Mouse (Mus musculus): Measurements from ENCODE around the gene Oaz1. TPM values are rescaled to one million over a fixed set of nuclear protein-coding genes. Genes with fewer than 3 reads are reported as not detected.
"Not testable (repeated sequence)": the region's sequence is repeated elsewhere in the genome, so short reads cannot be mapped to it uniquely, and the experiment has no call there.

Gene Oaz1
- polyA plus RNA-seq, 1 experiment from 2014 or later: 1,556 TPM

GRCm38 (mm10) chr10:80817955-80818354, 8.5 kb upstream of the Oaz1 start:
- 83% methylated on average over 7 of the region's 7 CpGs for WGBS
- not testable (repeated sequence) for H3K9me3 ChIP-seq; H3K27me3 ChIP-seq (replicated peaks)

GRCm38 (mm10) chr10:80818599-80819281, 7.7 kb upstream of the Oaz1 start:
- peak; percentile 86 for ATAC-seq (ENCODE audit: insufficient read depth, low FRiP score, low read depth)
- Histone ChIP-seq H3K4me2 (no peak overlapping the region), H3K9ac (no peak overlapping the region), H3K4me3 (replicated peaks) (no peak overlapping the region), H3K36me3 (no peaks in the 10 kb centered on the region), H3K4me1 (no peaks in the 10 kb centered on the region), H3K9me3 (no peaks in the 10 kb centered on the region), H3K27me3 (replicated peaks) (no peaks in the 10 kb centered on the region), H3K27ac (peak overlapping the region; percentile 42; the same call in 1 of the 2 replicates)
- WGBS: 47% methylated on average over 6 of the region's 6 CpGs

More at GRCm38 (mm10) chr10:80817955-80818354, 8.5 kb upstream of the Oaz1 start:
- ATAC-seq (ENCODE audit: insufficient read depth, low FRiP score, low read depth); H3K9ac ChIP-seq; H3K36me3 ChIP-seq; H3K4me1 ChIP-seq; H3K4me3 ChIP-seq (replicated peaks); H3K27ac ChIP-seq; H3K4me2 ChIP-seq: not testable (repeated sequence)

GRCm38 (mm10) chr10:80819406-80819805, 7.0 kb upstream of the Oaz1 start:
- Histone ChIP-seq H3K4me2 (no peak overlapping the region), H3K4me3 (replicated peaks) (no peak overlapping the region), H3K27me3 (replicated peaks) (no peaks in the 10 kb centered on the region), H3K27ac (peak overlapping the region; percentile 42; the same call in 1 of the 2 replicates), H3K9ac (no peak overlapping the region), H3K4me1 (no peaks in the 10 kb centered on the region), H3K36me3 (no peaks in the 10 kb centered on the region), H3K9me3 (no peaks in the 10 kb centered on the region)
- no peak for ATAC-seq (ENCODE audit: insufficient read depth, low FRiP score, low read depth)
- WGBS: 25% methylated on average over 3 of the region's 3 CpGs

GRCm38 (mm10) chr10:80821991-80822390, 4.5 kb upstream of the Oaz1 start:
- no peak for ATAC-seq (ENCODE audit: insufficient read depth, low FRiP score, low read depth)

GRCm38 (mm10) chr10:80822528-80822927, 3.9 kb upstream of the Oaz1 start:
- Histone ChIP-seq H3K27me3 (replicated peaks) (no peaks in the 10 kb centered on the region), H3K9ac (no peak overlapping the region), H3K9me3 (no peaks in the 10 kb centered on the region), H3K4me1 (peaks cover under 1% of the 10 kb centered on the region), H3K36me3 (no peaks in the 10 kb centered on the region), H3K27ac (no peak overlapping the region), H3K4me3 (replicated peaks) (no peak overlapping the region), H3K4me2 (no peak overlapping the region)
- ATAC-seq (ENCODE audit: insufficient read depth, low FRiP score, low read depth): no peak
- 87% methylated on average over 5 of the region's 5 CpGs for WGBS

More at GRCm38 (mm10) chr10:80821991-80822390, 4.5 kb upstream of the Oaz1 start:
- Histone ChIP-seq H3K36me3 (no peaks in the 10 kb centered on the region), H3K9ac (no peak overlapping the region), H3K27ac (no peak overlapping the region), H3K4me3 (replicated peaks) (no peak overlapping the region), H3K4me1 (no peaks in the 10 kb centered on the region), H3K4me2 (no peak overlapping the region), H3K27me3 (replicated peaks) (no peaks in the 10 kb centered on the region), H3K9me3 (no peaks in the 10 kb centered on the region)
- whole genome bisulfite sequencing: 44% methylated on average over 2 of the region's 2 CpGs

- peaks cover 9% of the 10 kb centered on the region for H3K4me1 ChIP-seq
- no peak overlapping the region for H3K4me3 ChIP-seq (replicated peaks)
- ATAC-seq (ENCODE audit: insufficient read depth, low FRiP score, low read depth): no peak
- H3K27ac ChIP-seq: no peak overlapping the region
- H3K9me3 ChIP-seq: no peaks in the 10 kb centered on the region
- no peak overlapping the region for H3K4me2 ChIP-seq
- no peaks in the 10 kb centered on the region for H3K36me3 ChIP-seq
- WGBS: 84% methylated on average over 1 of the region's 1 CpGs
- no peaks in the 10 kb centered on the region for H3K27me3 ChIP-seq (replicated peaks)
- no peak overlapping the region for H3K9ac ChIP-seq
These were observed 3.1 kb upstream of the Oaz1 start for GRCm38 (mm10) chr10:80823316-80823715.

- WGBS: 53% methylated on average over 8 of the region's 8 CpGs
- no peak for ATAC-seq (ENCODE audit: insufficient read depth, low FRiP score, low read depth)
- H3K9me3 ChIP-seq: no peaks in the 10 kb centered on the region
- H3K4me2 ChIP-seq: no peak overlapping the region
- no peak overlapping the region for H3K4me3 ChIP-seq (replicated peaks)
- H3K4me1 ChIP-seq: peaks cover 12% of the 10 kb centered on the region
- H3K36me3 ChIP-seq: no peaks in the 10 kb centered on the region
- H3K27me3 ChIP-seq (replicated peaks): no peaks in the 10 kb centered on the region
- H3K9ac ChIP-seq: no peak overlapping the region
- no peak overlapping the region; the same call in 1 of the 2 replicates for H3K27ac ChIP-seq
These were observed 2.4 kb upstream of the Oaz1 start for GRCm38 (mm10) chr10:80823847-80824643.

GRCm38 (mm10) chr10:80824827-80825226, 1.6 kb upstream of the Oaz1 start:
- no peaks in the 10 kb centered on the region for H3K27me3 ChIP-seq (replicated peaks)
- no peak overlapping the region for H3K9ac ChIP-seq
- H3K4me1 ChIP-seq: peaks cover 19% of the 10 kb centered on the region
- 73% methylated on average over 2 of the region's 2 CpGs for WGBS
- peaks cover 8% of the 10 kb centered on the region for H3K36me3 ChIP-seq
- H3K4me3 ChIP-seq (replicated peaks): no peak overlapping the region
- ATAC-seq (ENCODE audit: insufficient read depth, low FRiP score, low read depth): no peak
- no peak overlapping the region for H3K4me2 ChIP-seq
- no peaks in the 10 kb centered on the region for H3K9me3 ChIP-seq
- H3K27ac ChIP-seq: no peak overlapping the region

GRCm38 (mm10) chr10:80827063-80827869, 810 bp downstream of the Oaz1 start:
- H3K27ac ChIP-seq: peak overlapping the region; percentile 93; the same call in 1 of the 2 replicates
- peak overlapping the region; percentile 74 for H3K4me3 ChIP-seq (replicated peaks)
- peak overlapping the region; percentile 94 for H3K4me2 ChIP-seq
- H3K9me3 ChIP-seq: no peaks in the 10 kb centered on the region
- H3K27me3 ChIP-seq (replicated peaks): no peaks in the 10 kb centered on the region
- no peak for ATAC-seq (ENCODE audit: insufficient read depth, low FRiP score, low read depth)
- 5% methylated on average over 29 of the region's 29 CpGs for WGBS
- peak overlapping the region; percentile 96 for H3K9ac ChIP-seq
- peaks cover 34% of the 10 kb centered on the region for H3K4me1 ChIP-seq
- peaks cover 15% of the 10 kb centered on the region for H3K36me3 ChIP-seq

- H3K9me3 ChIP-seq: no peaks in the 10 kb centered on the region
- WGBS: 74% methylated on average over 10 of the region's 10 CpGs
- no peak overlapping the region for H3K27ac ChIP-seq
- H3K4me2 ChIP-seq: peak overlapping the region; percentile 94
- H3K4me3 ChIP-seq (replicated peaks): peak overlapping the region; percentile 74
- H3K36me3 ChIP-seq: peaks cover 15% of the 10 kb centered on the region
- ATAC-seq (ENCODE audit: insufficient read depth, low FRiP score, low read depth): no peak
- no peaks in the 10 kb centered on the region for H3K27me3 ChIP-seq (replicated peaks)
- peak overlapping the region; percentile 96; the same call in 1 of the 2 replicates for H3K9ac ChIP-seq
- H3K4me1 ChIP-seq: peaks cover 37% of the 10 kb centered on the region
These were observed 1.5 kb downstream of the Oaz1 start for GRCm38 (mm10) chr10:80827870-80828420.

- not testable (repeated sequence) for H3K9ac ChIP-seq; H3K27me3 ChIP-seq (replicated peaks); H3K27ac ChIP-seq; H3K4me3 ChIP-seq (replicated peaks); H3K9me3 ChIP-seq; ATAC-seq (ENCODE audit: insufficient read depth, low FRiP score, low read depth)
- H3K36me3 ChIP-seq: peaks cover 15% of the 10 kb centered on the region
- peak overlapping the region; percentile 94 for H3K4me2 ChIP-seq
- WGBS: 82% methylated on average over 9 of the region's 9 CpGs
- H3K4me1 ChIP-seq: peaks cover 37% of the 10 kb centered on the region
These were observed 2.1 kb downstream of the Oaz1 start for GRCm38 (mm10) chr10:80828587-80828986.

Data from stomach, embryonic 15.5 days (tissue).